Mouse (Mus musculus) CH12.LX (cell line): ENCODE results near the gene Casz1. TPM values are rescaled to one million over a fixed set of nuclear protein-coding genes. Genes with fewer than 3 reads are reported as not detected.

Experiments
- DNase-seq: peaks from one replicate; pipeline ENCODE4 v3.0.0-alpha.2; 2013; ENCODE audit errors: extremely low read depth
- H3K27ac ChIP-seq: 2 replicates; pipeline ENCODE4 v1.5.1; 2012; ENCODE audit warnings: low read depth, mild to moderate bottlenecking, control low read depth, moderate library complexity; ENCODE audit not compliant: insufficient read depth
- H3K27me3 ChIP-seq: replicated peaks from 2 replicates; pipeline ENCODE3; 2012; ENCODE audit warnings: inconsistent platforms
- H3K36me3 ChIP-seq, 2 experiments: replicated peaks in 1 of 2; 2 replicates each; pipeline versions ENCODE3 to v1.6.1; 2012; ENCODE audit warnings: inconsistent platforms in 1 of 2, low read length in 1 of 2, mild to moderate bottlenecking in 1 of 2, mixed read lengths in 1 of 2, moderate library complexity in 1 of 2; ENCODE audit not compliant: control insufficient read depth in 1 of 2, insufficient read depth in 1 of 2
- H3K4me1 ChIP-seq, 2 experiments: 2 replicates each; pipeline ENCODE4 v1.6.1; 2012; ENCODE audit warnings: inconsistent platforms in 1 of 2, moderate library complexity in 1 of 2; ENCODE audit not compliant: insufficient read depth in 2 of 2, control insufficient read depth in 1 of 2
- H3K4me2 ChIP-seq: 2 replicates; pipeline ENCODE4 v1.6.1; 2012; ENCODE audit warnings: low read depth, mild to moderate bottlenecking, control low read depth; ENCODE audit not compliant: poor library complexity, insufficient read depth, severe bottlenecking
- H3K4me3 ChIP-seq, 3 experiments: fragments of 150-350 bp in 1 of 3; sonication (generic) in 1 of 3; replicated peaks in 1 of 3; 2 replicates each; pipeline versions ENCODE3 to v1.5.1; 2011 to 2012; ENCODE audit warnings: low read depth in 2 of 3, low read length in 2 of 3, mild to moderate bottlenecking in 2 of 3, moderate library complexity in 2 of 3, control low read depth in 1 of 3, improper control_type of control experiment in 1 of 3, inconsistent platforms in 1 of 3, mixed read lengths in 1 of 3; ENCODE audit not compliant: poor library complexity in 1 of 3
- H3K79me2 ChIP-seq: replicated peaks from 2 replicates; pipeline ENCODE4 v1.6.1; 2012; ENCODE audit warnings: mild to moderate bottlenecking, moderate library complexity; ENCODE audit not compliant: control insufficient read depth, poor library complexity, insufficient read depth, severe bottlenecking; ENCODE audit errors: extremely low read depth
- H3K9ac ChIP-seq: 2 replicates; pipeline ENCODE4 v1.6.1; 2012; ENCODE audit warnings: low read depth, mild to moderate bottlenecking, control low read depth, moderate library complexity; ENCODE audit not compliant: insufficient read depth
- H3K9me3 ChIP-seq: replicated peaks from 2 replicates; pipeline ENCODE3; 2012; ENCODE audit warnings: low read length, inconsistent platforms, mixed read lengths
- CTCF ChIP-seq, 2 experiments: IDR thresholded peaks in 1 of 2; conservative IDR thresholded peaks in 1 of 2; 2 replicates each; pipeline ENCODE4 v1.5.1; 2011 to 2012; ENCODE audit warnings: low read depth in 2 of 2, low read length in 2 of 2, improper control_type of control experiment in 1 of 2, inconsistent platforms in 1 of 2, mild to moderate bottlenecking in 1 of 2, moderate library complexity in 1 of 2
- EP300 ChIP-seq: IDR thresholded peaks from 2 replicates; pipeline ENCODE4 v1.6.1; 2011; ENCODE audit warnings: low read length, improper control_type of control experiment
- IRF4 ChIP-seq: IDR thresholded peaks from 2 replicates; pipeline ENCODE4 v1.6.1; 2014; ENCODE audit warnings: low read depth, mild to moderate bottlenecking, inconsistent platforms, low read length, improper control_type of control experiment
- MAFK ChIP-seq: IDR thresholded peaks from 2 replicates; pipeline ENCODE4 v1.6.1; 2011; ENCODE audit warnings: low read length, improper control_type of control experiment; ENCODE audit not compliant: insufficient replicate concordance
- MAX ChIP-seq: IDR thresholded peaks from 2 replicates; pipeline ENCODE4 v1.6.1; 2011; ENCODE audit warnings: low read length, improper control_type of control experiment
- MAZ ChIP-seq: IDR thresholded peaks from 2 replicates; pipeline ENCODE4 v1.6.1; 2012; ENCODE audit warnings: low read depth, mild to moderate bottlenecking, inconsistent platforms, low read length, improper control_type of control experiment, moderate library complexity
- MEF2A ChIP-seq: IDR thresholded peaks from 2 replicates; pipeline ENCODE4 v1.6.1; 2014; ENCODE audit warnings: low read depth, mild to moderate bottlenecking, inconsistent platforms, low read length, improper control_type of control experiment, borderline replicate concordance
- MYC ChIP-seq: IDR thresholded peaks from 2 replicates; pipeline ENCODE4 v1.6.1; 2011; ENCODE audit warnings: low read depth, mild to moderate bottlenecking, improper control_type of control experiment, low read length
- NELFE ChIP-seq: IDR thresholded peaks from 2 replicates; pipeline ENCODE4 v1.6.1; 2011; ENCODE audit warnings: low read depth, low read length, improper control_type of control experiment
- NRF1 ChIP-seq: IDR thresholded peaks from 2 replicates; pipeline ENCODE4 v1.6.1; 2014; ENCODE audit warnings: low read depth, mild to moderate bottlenecking, inconsistent platforms, low read length, improper control_type of control experiment, moderate library complexity
- POLR2A ChIP-seq: IDR thresholded peaks from 2 replicates; pipeline ENCODE4 v1.6.1; 2011; ENCODE audit warnings: low read depth, mild to moderate bottlenecking, improper control_type of control experiment, low read length
- RAD21 ChIP-seq: IDR thresholded peaks from 2 replicates; pipeline ENCODE4 v1.6.1; 2011; ENCODE audit warnings: low read depth, mild to moderate bottlenecking, low read length, improper control_type of control experiment, moderate library complexity
- RCOR1 ChIP-seq: conservative IDR thresholded peaks from 2 replicates; pipeline ENCODE4 v1.6.1; 2012; ENCODE audit warnings: low read depth, mild to moderate bottlenecking, inconsistent platforms, low read length, improper control_type of control experiment
- TCF12 ChIP-seq: IDR thresholded peaks from 2 replicates; pipeline ENCODE4 v1.6.1; 2014; ENCODE audit warnings: low read depth, mild to moderate bottlenecking, inconsistent platforms, low read length, improper control_type of control experiment
- UBTF ChIP-seq: IDR thresholded peaks from 2 replicates; pipeline ENCODE4 v1.6.1; 2012; ENCODE audit warnings: low read depth, mild to moderate bottlenecking, inconsistent platforms, low read length, improper control_type of control experiment, moderate library complexity
- USF1 ChIP-seq: IDR thresholded peaks from 2 replicates; pipeline ENCODE4 v1.6.1; 2014; ENCODE audit warnings: low read depth, mild to moderate bottlenecking, inconsistent platforms, low read length, improper control_type of control experiment
- USF2 ChIP-seq: conservative IDR thresholded peaks from 2 replicates; pipeline ENCODE4 v1.6.1; 2011; ENCODE audit warnings: low read depth, low read length, improper control_type of control experiment
- ZKSCAN1 ChIP-seq: IDR thresholded peaks from 2 replicates; pipeline ENCODE4 v1.6.1; 2012; ENCODE audit warnings: low read depth, inconsistent platforms, low read length, improper control_type of control experiment, borderline replicate concordance
- ZMIZ1 ChIP-seq: IDR thresholded peaks from 2 replicates; pipeline ENCODE4 v1.6.1; 2012; ENCODE audit warnings: low read depth, mild to moderate bottlenecking, inconsistent platforms, low read length, improper control_type of control experiment
- ZNF384 ChIP-seq: IDR thresholded peaks from 2 replicates; pipeline ENCODE4 v1.6.1; 2012; ENCODE audit warnings: low read depth, low read length, improper control_type of control experiment, inconsistent platforms
- dilution Hi-C: fragments of 300-500 bp; cut with MboI; formaldehyde crosslinking; loops from 2 replicates; pipeline ENCODE4 v1.14.3; 2020; ENCODE audit warnings: low sequenced_read_pairs; ENCODE audit not compliant: extremely low pct_unique_long_range_greater_than_20kb, extremely low pct_ligation_motif_present
- in situ Hi-C: fragments of 300-500 bp; cut with MboI; formaldehyde crosslinking; loops from 3 replicates; pipeline ENCODE4 v1.14.3; 2019; ENCODE audit warnings: low sequenced_read_pairs, low pct_ligation_motif_present, low pct_unique_long_range_greater_than_20kb, mixed read lengths
- polyA plus RNA-seq: library from polyadenylated mRNA; unstranded; fragments of >175 nt; gene quantifications from 2 replicates; pipeline ENCODE4 v1.2.1, GENCODE M21; 2012; ENCODE audit warnings: low read depth; ENCODE audit not compliant: insufficient read length
- total RNA-seq, 2 experiments: library from RNA; depleted of rRNA; stranded (reverse); fragments of 300-350 nt in 1 of 2; fragments of >200 nt in 1 of 2; gene quantifications; 2 replicates each; pipeline ENCODE4 v1.2.3; 2012 to 2014

Casz1 gene
- total and polyA plus RNA-seq, 3 experiments, result 0.12 to 0.36 (median 0.17) TPM

DNA sequence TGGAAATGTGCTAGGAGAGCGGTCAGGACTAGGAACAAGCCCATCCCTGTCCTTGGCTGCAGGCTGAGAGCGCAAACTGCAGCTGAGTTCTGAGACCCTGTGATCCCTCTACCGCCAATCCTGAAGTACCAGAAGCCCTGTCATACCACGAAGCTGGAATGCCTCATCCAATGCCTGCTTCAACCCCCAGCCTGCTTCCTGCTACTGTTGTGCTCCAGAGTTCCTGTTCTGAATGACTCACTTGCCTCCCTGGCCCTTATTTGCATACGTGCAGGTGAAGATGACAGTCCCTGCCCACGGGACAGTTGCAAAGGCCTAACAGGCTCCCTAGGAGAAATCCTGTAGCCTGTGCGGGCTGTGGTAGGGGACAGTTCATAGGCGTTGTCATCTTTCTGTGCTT is 13.3 kb upstream of the Casz1 start:
- Histone ChIP-seq H3K27me3 (peaks cover 94% of the 10 kb centered on the region), H3K9ac (no peak overlapping the region), H3K4me2 (no peak overlapping the region), H3K27ac (no peak overlapping the region), H3K9me3 (no peaks in the 10 kb centered on the region), H3K4me1 (peaks cover 0 to 4% of the 10 kb centered on the region in 2 experiments; a peak in 1 of 4 replicates), H3K36me3 (no peaks in the 10 kb centered on the region), H3K4me3 (no peak overlapping the region), H3K79me2 (no peaks in the 10 kb centered on the region)
- no peak for DNase-seq
- in situ Hi-C loops, result no loop called here
- dilution Hi-C loops, result no loop called here
- TF ChIP-seq IRF4 (no peak), POLR2A (no peak)

- H3K4me2 ChIP-seq, result no peak overlapping the region
- in situ Hi-C loops (no loop called here), dilution Hi-C loops (no loop called here)
- H3K9ac ChIP-seq, result no peak overlapping the region
- no peaks in the 10 kb centered on the region for H3K79me2 ChIP-seq
- TF ChIP-seq TCF12 (no peak), MAFK (no peak), ZKSCAN1 (no peak), POLR2A (no peak), NRF1 (no peak), USF1 (no peak), ZMIZ1 (no peak), MEF2A (no peak), ZNF384 (no peak), USF2 (no peak), MAZ (no peak), MYC (no peak), EP300 (no peak), UBTF (no peak), MAX (no peak), RAD21 (no peak), CTCF (conservative IDR thresholded peaks at IDR 0.05 in 1 of 2, IDR thresholded peaks at IDR 0.05 in 1 of 2; ENCODE audit: low read depth in 2 of 2, low read length in 2 of 2) (no peak), NELFE (no peak), RCOR1 (no peak), IRF4 (no peak)
- H3K27ac ChIP-seq, result no peak overlapping the region
- no peaks in the 10 kb centered on the region for H3K9me3 ChIP-seq
- peaks cover 95% of the 10 kb centered on the region for H3K27me3 ChIP-seq
- DNase-seq, result no peak
- H3K4me3 ChIP-seq, result no peak overlapping the region
- H3K4me1 ChIP-seq, result peaks cover 0 to 4% of the 10 kb centered on the region in 2 experiments; a peak in 1 of 4 replicates
- no peaks in the 10 kb centered on the region for H3K36me3 ChIP-seq
These were observed 9.2 kb upstream of the Casz1 start for GRCm38 (mm10) chr4:148795038-148795437.
